Mouse (Mus musculus): Measurements from ENCODE around the gene Fam131c. TPM values are rescaled to one million over a fixed set of nuclear protein-coding genes. Genes with fewer than 3 reads are reported as not detected.

The Fam131c gene
- polyA plus RNA-seq, 1 experiment from 2014 or later: 10.1 TPM

GRCm38 (mm10) chr4:141429381-141429780 lies 61.4 kb downstream of the Fam131c start:
- Histone ChIP-seq H3K4me1 (replicated peaks) (peaks cover 15% of the 10 kb centered on the region), H3K9me3 (no peaks in the 10 kb centered on the region), H3K4me3 (replicated peaks) (no peak overlapping the region), H3K27ac (no peak overlapping the region), H3K4me2 (replicated peaks) (no peak overlapping the region), H3K9ac (replicated peaks) (no peak overlapping the region), H3K36me3 (no peaks in the 10 kb centered on the region), H3K27me3 (peaks cover 13% of the 10 kb centered on the region; the same call in 1 of the 2 replicates)
- ATAC-seq: no peak
- 83% methylated on average over 6 of the region's 6 CpGs for WGBS

GRCm38 (mm10) chr4:141429847-141430246 lies 61.8 kb downstream of the Fam131c start:
- 51% methylated on average over 9 of the region's 9 CpGs for WGBS
- no peak for ATAC-seq
- no peak overlapping the region for H3K4me3 ChIP-seq (replicated peaks)
- H3K27me3 ChIP-seq: peaks cover 13% of the 10 kb centered on the region; the same call in 1 of the 2 replicates
- H3K9ac ChIP-seq (replicated peaks): no peak overlapping the region
- H3K4me2 ChIP-seq (replicated peaks): no peak overlapping the region
- H3K27ac ChIP-seq: no peak overlapping the region
- H3K9me3 ChIP-seq: no peaks in the 10 kb centered on the region
- no peaks in the 10 kb centered on the region for H3K36me3 ChIP-seq
- H3K4me1 ChIP-seq (replicated peaks): peaks cover 14% of the 10 kb centered on the region

- H3K9ac ChIP-seq (replicated peaks): no peak overlapping the region
- H3K27ac ChIP-seq: no peak overlapping the region
- no peaks in the 10 kb centered on the region for H3K9me3 ChIP-seq
- H3K27me3 ChIP-seq: 0 out of 2 replicates have a peak, but pooled peaks cover 7% of the 10 kb centered on the region
- H3K4me1 ChIP-seq (replicated peaks): peaks cover 3% of the 10 kb centered on the region
- ATAC-seq: no peak
- no peak overlapping the region for H3K4me3 ChIP-seq (replicated peaks)
- no peaks in the 10 kb centered on the region for H3K36me3 ChIP-seq
- WGBS: 45% methylated on average over 9 of the region's 9 CpGs
- no peak overlapping the region for H3K4me2 ChIP-seq (replicated peaks)
Observed at GRCm38 (mm10) chr4:141430997-141431396, 63.0 kb downstream of the Fam131c start.

- no peak overlapping the region for H3K4me3 ChIP-seq (replicated peaks)
- H3K27ac ChIP-seq: no peak overlapping the region
- H3K4me2 ChIP-seq (replicated peaks): no peak overlapping the region
- H3K27me3 ChIP-seq: 0 out of 2 replicates have a peak, but pooled peaks cover 3% of the 10 kb centered on the region
- no peak for ATAC-seq
- 76% methylated on average over 14 of the region's 14 CpGs for WGBS
- no peaks in the 10 kb centered on the region for H3K4me1 ChIP-seq (replicated peaks)
- no peaks in the 10 kb centered on the region for H3K36me3 ChIP-seq
- H3K9ac ChIP-seq (replicated peaks): no peak overlapping the region
- no peaks in the 10 kb centered on the region for H3K9me3 ChIP-seq
Observed at GRCm38 (mm10) chr4:141432666-141433065, 64.6 kb downstream of the Fam131c start.

GRCm38 (mm10) chr4:141433191-141433590 lies 65.2 kb downstream of the Fam131c start:
- no peak overlapping the region for H3K4me2 ChIP-seq (replicated peaks)
- no peak overlapping the region for H3K9ac ChIP-seq (replicated peaks)
- no peak overlapping the region for H3K27ac ChIP-seq
- no peaks in the 10 kb centered on the region for H3K36me3 ChIP-seq
- H3K4me3 ChIP-seq (replicated peaks): no peak overlapping the region
- 0 out of 2 replicates have a peak, but pooled peaks cover 3% of the 10 kb centered on the region for H3K27me3 ChIP-seq
- no peaks in the 10 kb centered on the region for H3K9me3 ChIP-seq
- 87% methylated on average over 18 of the region's 18 CpGs for WGBS
- H3K4me1 ChIP-seq (replicated peaks): no peaks in the 10 kb centered on the region
- ATAC-seq: no peak

Small RNAs within 50 kb of the gene (microRNA-seq; reads per million reads assigned to microRNA genes)
- not detected for gene Gm25690

Other genes with a start within 250 kb of the Fam131c start
- 26.0 and 30.7 TPM in 2 replicates for gene Szrd1, start 228.4 kb upstream of the Fam131c start, polyA plus RNA-seq (2015; fragmentation: Nextera tagmentation; extraction: Ambion mirVana)
- gene Fbxo42, start 220.3 kb upstream of the Fam131c start, polyA plus RNA-seq (2015; fragmentation: Nextera tagmentation; extraction: Ambion mirVana): 22.9 and 26.3 TPM in 2 replicates
- gene Rsg1, start 154.3 kb upstream of the Fam131c start, polyA plus RNA-seq (2015; fragmentation: Nextera tagmentation; extraction: Ambion mirVana): 6.4 and 8.9 TPM in 2 replicates
- 0.93 and 0.98 TPM in 2 replicates for gene Arhgef19, start 128.7 kb upstream of the Fam131c start, polyA plus RNA-seq (2015; fragmentation: Nextera tagmentation; extraction: Ambion mirVana)
- gene Epha2, start 67.0 kb upstream of the Fam131c start, polyA plus RNA-seq (2015; fragmentation: Nextera tagmentation; extraction: Ambion mirVana): 3.5 and 4.7 TPM in 2 replicates
- gene Clcnka, start 30.5 kb downstream of the Fam131c start, polyA plus RNA-seq (2015; fragmentation: Nextera tagmentation; extraction: Ambion mirVana): 0.09 TPM in 1 of 2 replicates, not detected in the other
- gene Clcnkb, start 47.8 kb downstream of the Fam131c start, polyA plus RNA-seq (2015; fragmentation: Nextera tagmentation; extraction: Ambion mirVana): not detected in 2 replicates
- gene Hspb7, start 52.6 kb downstream of the Fam131c start, polyA plus RNA-seq (2015; fragmentation: Nextera tagmentation; extraction: Ambion mirVana): not detected in 2 replicates
- gene Srarp, start 67.9 kb downstream of the Fam131c start, polyA plus RNA-seq (2015; fragmentation: Nextera tagmentation; extraction: Ambion mirVana): not detected in 2 replicates
- 54.7 and 61.0 TPM in 2 replicates for gene Zbtb17, start 76.4 kb downstream of the Fam131c start, polyA plus RNA-seq (2015; fragmentation: Nextera tagmentation; extraction: Ambion mirVana)
- gene Spen, start 170.4 kb downstream of the Fam131c start, polyA plus RNA-seq (2015; fragmentation: Nextera tagmentation; extraction: Ambion mirVana): 18.3 and 20.5 TPM in 2 replicates
- gene Fblim1, start 237.9 kb downstream of the Fam131c start, polyA plus RNA-seq (2015; fragmentation: Nextera tagmentation; extraction: Ambion mirVana): 24.0 and 24.7 TPM in 2 replicates

Measured in midbrain, embryonic 13.5 days (tissue).